Mouse (Mus musculus): ENCODE results near the gene Cacng7.

DNA sequence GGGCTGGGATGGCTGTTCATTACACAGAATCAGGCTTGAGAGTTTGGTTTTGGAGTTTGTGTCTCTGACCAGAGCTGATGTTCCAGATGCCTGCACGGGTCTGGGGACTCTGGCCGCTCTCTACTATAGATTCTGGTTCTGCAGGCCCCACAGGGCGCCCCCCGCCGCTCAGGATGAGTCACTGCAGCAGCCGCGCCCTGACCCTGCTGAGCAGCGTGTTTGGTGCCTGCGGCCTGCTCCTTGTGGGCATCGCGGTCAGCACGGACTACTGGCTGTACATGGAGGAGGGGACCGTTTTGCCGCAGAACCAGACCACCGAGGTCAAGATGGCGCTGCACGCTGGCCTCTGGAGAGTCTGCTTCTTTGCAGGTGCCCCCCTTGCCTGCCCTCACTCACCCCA lies 3.7 kb downstream of the Cacng7 start:
- TF ChIP-seq CHD2 (IDR thresholded peaks at IDR 0.05; ENCODE audit: low read depth, low read length) (no peak), HCFC1 (IDR thresholded peaks at IDR 0.05; ENCODE audit: borderline replicate concordance, insufficient read depth, low read length) (no peak), ZNF384 (IDR thresholded peaks at IDR 0.05; ENCODE audit: low read depth, low read length) (no peak), MAFK (IDR thresholded peaks at IDR 0.05; ENCODE audit: insufficient read depth, low read depth, low read length) (no peak)
